Mouse (Mus musculus) testis, adult 2 months (tissue): ENCODE results near the gene U90926.

Experiments used
- CTCF ChIP-seq: fragments of 200-500 bp; IDR thresholded peaks from 2 replicates; pipeline ENCODE4 v1.5.1; 2012; ENCODE audit warnings: low read depth, mild to moderate bottlenecking, inconsistent platforms, low read length, moderate library complexity; ENCODE audit not compliant: control insufficient read depth, insufficient read depth, insufficient replicate concordance
- POLR2A ChIP-seq: fragments of 200-500 bp; IDR thresholded peaks from 2 replicates; pipeline ENCODE4 v1.6.1; 2012; ENCODE audit warnings: low read depth, mild to moderate bottlenecking, inconsistent platforms, low read length, moderate library complexity; ENCODE audit not compliant: control insufficient read depth

DNA sequence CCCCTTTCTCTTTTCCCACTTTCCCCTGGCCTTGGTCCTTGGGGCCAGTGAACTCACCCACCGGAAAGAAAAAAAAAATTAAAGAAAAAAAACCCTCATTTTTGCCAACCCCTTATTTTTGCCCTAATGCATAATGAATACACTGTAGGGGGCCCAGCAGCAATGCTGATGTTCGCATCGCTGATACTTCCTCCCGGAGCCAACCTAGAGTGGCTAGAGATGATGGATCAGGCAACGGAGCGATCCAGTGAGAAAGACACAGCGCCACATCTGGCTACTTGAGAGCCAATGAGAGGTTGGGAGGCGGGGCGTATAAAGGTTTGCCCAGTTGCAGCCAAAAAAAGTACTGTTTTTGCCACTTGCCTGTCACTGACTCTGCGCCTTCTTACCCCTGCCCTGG is 13.6 kb upstream of the U90926 start:
- TF ChIP-seq POLR2A: no peak
- TF ChIP-seq CTCF: no peak
